ENCODE assay signal across 8 mouse cellular contexts in genomic region chr17:88652702-88653374, GRCm38 (mm10). TPM values are rescaled to one million over a fixed set of nuclear protein-coding genes. Genes with fewer than 3 reads are reported as not detected.
DNase-seq lines count a peak whose midpoint lies in the region; ATAC-seq and TF ChIP-seq lines count a peak whose summit lies in the region.

No protein-coding gene starts in this region.

- H3K4me2 ChIP-seq in kidney, embryonic 14.5 days (replicated peaks; ENCODE audit: low read depth, low read length) = peak overlapping the region; percentile 19; the same call in 1 of the 2 replicates
- H3K4me2 ChIP-seq in limb, embryonic 13.5 days (replicated peaks) = no peak overlapping the region

- H3K4me3 ChIP-seq in cortical plate, adult 2 months (ENCODE audit: insufficient read depth, low read length) = peak overlapping the region; percentile 21; the same call in 1 of the 2 replicates
- no peak overlapping the region for H3K4me3 ChIP-seq in kidney, embryonic 14.5 days (ENCODE audit: low read length)
- H3K4me3 ChIP-seq in limb, embryonic 13.5 days = no peak overlapping the region

- WGBS in kidney, embryonic 14.5 days = 17% methylated on average over 21 of the region's 21 CpGs
- WGBS in limb, embryonic 13.5 days = 20% methylated on average over 21 of the region's 21 CpGs

- TF ChIP-seq POLR2A in cortical plate, adult 2 months (IDR thresholded peaks at IDR 0.05; ENCODE audit: extremely low read depth, insufficient read depth, low read length) = no peak

- intact Hi-C loops in heart, postnatal 25 days (cut with DNase I) = loop anchor here (2.0 to 5.0 kb wide), 2 partner anchors 100 to 1849 kb away; no protein-coding TSS in a partner anchor

- H3K9ac ChIP-seq in kidney, embryonic 14.5 days (ENCODE audit: low read depth, low read length) = no peak overlapping the region
- H3K9ac ChIP-seq in limb, embryonic 13.5 days = no peak overlapping the region

- H3K27ac ChIP-seq in cortical plate, adult 2 months (ENCODE audit: insufficient read depth, low read length) = no peak overlapping the region
- H3K27ac ChIP-seq in kidney, embryonic 14.5 days (ENCODE audit: low read depth, low read length) = no peak overlapping the region
- H3K27ac ChIP-seq in limb, embryonic 13.5 days = no peak overlapping the region

- no peaks in the 10 kb centered on the region for H3K27me3 ChIP-seq in kidney, embryonic 14.5 days (ENCODE audit: control insufficient read depth, insufficient read depth, low read length)
- H3K27me3 ChIP-seq in limb, embryonic 13.5 days = no peaks in the 10 kb centered on the region

- no peaks in the 10 kb centered on the region; the same call in 1 of the 2 replicates for H3K36me3 ChIP-seq in kidney, embryonic 14.5 days (ENCODE audit: control insufficient read depth, insufficient read depth, low read length)
- peaks cover 14% of the 10 kb centered on the region for H3K36me3 ChIP-seq in limb, embryonic 13.5 days

- H3K9me3 ChIP-seq in kidney, embryonic 14.5 days (ENCODE audit: control insufficient read depth, low read length) = no peaks in the 10 kb centered on the region
- no peaks in the 10 kb centered on the region for H3K9me3 ChIP-seq in limb, embryonic 13.5 days

- peak; percentile 85 for DNase-seq in heart, adult 11 months
- no peak for DNase-seq in heart, postnatal 25 days (ENCODE audit: low spot score)
- DNase-seq in gastrocnemius, postnatal 4 days (ENCODE audit: low spot score in 2 of 2) = peak; percentile 50 to 67
- peak; percentile 47 to 85 for DNase-seq in spleen, postnatal 4 days (ENCODE audit: low spot score in 2 of 2)

- ATAC-seq in kidney, embryonic 14.5 days (ENCODE audit: low FRiP score, low TSS enrichment) = peak; percentile 73
- ATAC-seq in limb, embryonic 13.5 days (ENCODE audit: low FRiP score, low read depth) = peak; percentile 64; the same call in 1 of the 2 replicates
- ATAC-seq in monocyte, adult 5-6 weeks (replicated peaks; ENCODE audit: insufficient number of reproducible peaks, low FRiP score, low TSS enrichment, poor library complexity, severe bottlenecking) = peak; percentile 57; the same call in 1 of the 2 replicates

- no peaks in the 10 kb centered on the region for H3K4me1 ChIP-seq in cortical plate, adult 2 months (ENCODE audit: control insufficient read depth, insufficient read depth, low read length)
- H3K4me1 ChIP-seq in kidney, embryonic 14.5 days (ENCODE audit: control insufficient read depth, insufficient read depth, low read length) = no peaks in the 10 kb centered on the region
- H3K4me1 ChIP-seq in limb, embryonic 13.5 days = no peaks in the 10 kb centered on the region

- peak; percentile 91 for TF ChIP-seq CTCF in cortical plate, adult 2 months (IDR thresholded peaks at IDR 0.05; ENCODE audit: extremely low read depth, insufficient read depth, low read length)

RNA-seq across cellular contexts. Expression of gene Gtf2a1l, which starts 15.6 kb away (rescaled TPM):
- not detected for total RNA-seq in heart, postnatal 25 days (2021)
- 0.08 and 0.40 TPM in 2 replicates for polyA plus RNA-seq in cortical plate, adult 2 months (2012; rRNA removed)
- total RNA-seq in gastrocnemius, postnatal 4 days (2021) = not detected
- not detected in 2 replicates for polyA plus RNA-seq in kidney, embryonic 14.5 days (2014; fragmentation: Nextera tagmentation; extraction: Ambion mirVana)
- 0.15 TPM in 1 of 2 replicates, not detected in the other for polyA plus RNA-seq in limb, embryonic 13.5 days (2015; fragmentation: Nextera tagmentation; extraction: Ambion mirVana)
- 2.0 to 2.5 TPM in 2 of 3 replicates, not detected in the other for total RNA-seq in monocyte, adult 5-6 weeks (2017)

RNA-seq across cellular contexts. Expression of gene Ston1, which starts 55.4 kb away (rescaled TPM):
- 10 to 100 TPM; 18.5 to 23.7 TPM for total RNA-seq in heart, postnatal 25 days (2021)
- polyA plus RNA-seq in cortical plate, adult 2 months (2012; rRNA removed) = 3.1 and 4.6 TPM in 2 replicates
- total RNA-seq in gastrocnemius, postnatal 4 days (2021) = 10 to 100 TPM; 20.4 to 25.6 TPM
- polyA plus RNA-seq in kidney, embryonic 14.5 days (2014; fragmentation: Nextera tagmentation; extraction: Ambion mirVana) = 7.8 and 11.5 TPM in 2 replicates
- polyA plus RNA-seq in limb, embryonic 13.5 days (2015; fragmentation: Nextera tagmentation; extraction: Ambion mirVana) = 9.2 and 9.8 TPM in 2 replicates
- not detected in 3 replicates for total RNA-seq in monocyte, adult 5-6 weeks (2017)

Comparison
In these comparisons a context has a peak if more than half of its experiments do, and no peak if none do; other contexts are left out.
1. RNA of gene Ston1, which starts 55.4 kb away (total RNA-seq): 20.4 to 25.6 TPM in gastrocnemius, postnatal 4 days and 18.5 to 23.7 TPM in heart, postnatal 25 days; not detected in monocyte, adult 5-6 weeks; every median in the first group is over 10 times any median in the second.
2. Peak in every context shown above with its lines, with median percentiles within 50 percentile points of each other: ATAC-seq.